Mouse (Mus musculus) kidney, embryonic 15.5 days (tissue): ENCODE measurements around the gene Fitm1. TPM values are rescaled to one million over a fixed set of nuclear protein-coding genes. Genes with fewer than 3 reads are reported as not detected.

Source experiments
- ATAC-seq: fragments of 200-750 bp; cut with Nextera tagmentation; replicated peaks from 2 replicates; pipeline ENCODE4 v1.8.0; 2017; ENCODE audit warnings: moderate TSS enrichment; ENCODE audit not compliant: low FRiP score
- H3K27ac ChIP-seq: fragments of 300-500 bp; sonication (generic); 2 replicates; pipeline ENCODE4 v1.5.1; 2015; ENCODE audit warnings: mild to moderate bottlenecking, inconsistent platforms
- H3K27me3 ChIP-seq: fragments of 300-500 bp; sonication (generic); 2 replicates; pipeline ENCODE4 v1.6.1; 2015; ENCODE audit warnings: inconsistent platforms
- H3K36me3 ChIP-seq: fragments of 300-500 bp; sonication (generic); 2 replicates; pipeline ENCODE4 v1.6.1; 2015; ENCODE audit warnings: inconsistent platforms
- H3K4me1 ChIP-seq: fragments of 300-500 bp; sonication (generic); 2 replicates; pipeline ENCODE4 v1.6.1; 2015; ENCODE audit warnings: inconsistent platforms
- H3K4me2 ChIP-seq: fragments of 300-500 bp; sonication (generic); 2 replicates; pipeline ENCODE4 v1.6.1; 2015; ENCODE audit warnings: moderate library complexity, mild to moderate bottlenecking, inconsistent platforms
- H3K4me3 ChIP-seq: fragments of 300-500 bp; sonication (generic); replicated peaks from 2 replicates; pipeline ENCODE4 v1.5.1; 2015; ENCODE audit warnings: mild to moderate bottlenecking, inconsistent platforms
- H3K9ac ChIP-seq: fragments of 300-500 bp; sonication (generic); 2 replicates; pipeline ENCODE4 v1.6.1; 2015; ENCODE audit warnings: mild to moderate bottlenecking, inconsistent platforms
- H3K9me3 ChIP-seq: fragments of 300-500 bp; sonication (generic); replicated peaks from 2 replicates; pipeline ENCODE4 v1.6.1; 2016; ENCODE audit warnings: inconsistent platforms
- WGBS: fragments of 180-500 bp; shearing (Covaris S2); methylation state at CpG from one replicate; pipeline ENCODE4 v1.1.7; 2015; ENCODE audit warnings: mixed read lengths; 5-methylcytosine and 5-hydroxymethylcytosine counted together
- polyA plus RNA-seq: library from polyadenylated mRNA; unstranded; fragments of >200 nt; fragmentation: Nextera tagmentation; extraction: Ambion mirVana; gene quantifications from 2 replicates; pipeline ENCODE4 v1.2.1, GENCODE M21; 2015

Fitm1 gene
- polyA plus RNA-seq, 1 experiment from 2014 or later = 4.2 TPM

DNA sequence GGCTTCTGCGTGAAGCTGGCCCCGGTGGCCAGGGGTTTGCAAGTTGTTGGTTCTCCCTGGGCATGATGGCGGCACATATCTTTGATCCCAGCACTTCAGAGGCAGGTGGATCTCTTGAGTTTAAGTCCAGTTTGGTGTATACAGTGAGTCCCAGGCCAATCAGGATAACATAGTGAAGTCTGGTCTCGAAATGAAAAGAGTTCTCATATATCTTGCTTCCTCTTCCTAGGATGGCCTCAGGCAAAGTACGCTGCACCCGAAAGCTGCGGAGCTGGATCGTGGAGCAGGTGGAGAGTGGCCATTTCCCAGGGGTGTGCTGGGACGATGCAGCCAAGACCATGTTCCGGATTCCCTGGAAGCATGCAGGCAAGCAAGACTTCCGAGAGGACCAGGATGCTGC lies 29.4 kb downstream of the Fitm1 start:
- peak overlapping the region; percentile 69 for H3K4me2 ChIP-seq
- H3K4me1 ChIP-seq = peaks cover 21% of the 10 kb centered on the region
- ATAC-seq = no peak
- peak overlapping the region; percentile 92; the same call in 1 of the 2 replicates for H3K27ac ChIP-seq
- no peaks in the 10 kb centered on the region for H3K27me3 ChIP-seq
- 86% methylated on average over 11 of the region's 11 CpGs for WGBS
- H3K9me3 ChIP-seq = no peaks in the 10 kb centered on the region
- H3K4me3 ChIP-seq = peak overlapping the region; percentile 49
- peaks cover 81% of the 10 kb centered on the region for H3K36me3 ChIP-seq
- H3K9ac ChIP-seq = no peak overlapping the region

DNA sequence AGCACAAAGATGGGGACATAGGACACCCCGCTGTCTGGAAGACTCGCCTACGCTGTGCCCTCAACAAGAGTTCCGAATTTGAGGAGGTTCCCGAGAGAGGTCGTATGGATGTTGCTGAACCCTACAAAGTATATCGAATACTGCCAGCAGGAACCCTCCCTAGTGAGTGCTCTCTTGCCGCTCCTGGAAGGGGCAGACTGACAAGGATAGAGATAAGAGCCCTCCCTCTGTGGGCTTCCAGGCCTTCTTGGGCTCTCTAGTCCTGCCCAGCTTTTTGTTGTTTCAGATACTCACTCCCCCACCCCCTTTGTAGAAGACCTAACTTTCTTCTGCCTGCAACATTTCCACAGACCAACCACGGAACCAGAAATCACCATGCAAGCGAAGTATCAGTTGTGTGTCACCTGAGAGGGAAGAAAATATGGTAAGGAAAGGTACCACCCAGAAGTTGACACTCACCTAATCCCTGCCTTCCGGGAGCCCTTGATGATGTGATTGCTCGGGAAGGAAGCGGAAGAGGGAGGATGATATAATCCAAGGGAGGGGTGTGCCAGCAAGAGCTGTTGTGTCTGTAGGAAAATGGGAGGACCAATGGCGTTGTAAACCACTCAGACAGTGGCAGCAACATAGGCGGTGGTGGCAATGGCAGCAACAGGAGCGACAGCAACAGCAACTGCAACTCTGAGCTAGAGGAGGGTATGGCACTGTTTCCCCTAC lies 30.5 kb downstream of the Fitm1 start:
- Histone ChIP-seq H3K4me3 (no peak overlapping the region), H3K27ac (no peak overlapping the region), H3K27me3 (no peaks in the 10 kb centered on the region), H3K4me2 (no peak overlapping the region), H3K9ac (no peak overlapping the region), H3K36me3 (peaks cover 78% of the 10 kb centered on the region), H3K9me3 (no peaks in the 10 kb centered on the region), H3K4me1 (peaks cover 21% of the 10 kb centered on the region)
- ATAC-seq = no peak
- WGBS = 91% methylated on average over 16 of the region's 16 CpGs

DNA sequence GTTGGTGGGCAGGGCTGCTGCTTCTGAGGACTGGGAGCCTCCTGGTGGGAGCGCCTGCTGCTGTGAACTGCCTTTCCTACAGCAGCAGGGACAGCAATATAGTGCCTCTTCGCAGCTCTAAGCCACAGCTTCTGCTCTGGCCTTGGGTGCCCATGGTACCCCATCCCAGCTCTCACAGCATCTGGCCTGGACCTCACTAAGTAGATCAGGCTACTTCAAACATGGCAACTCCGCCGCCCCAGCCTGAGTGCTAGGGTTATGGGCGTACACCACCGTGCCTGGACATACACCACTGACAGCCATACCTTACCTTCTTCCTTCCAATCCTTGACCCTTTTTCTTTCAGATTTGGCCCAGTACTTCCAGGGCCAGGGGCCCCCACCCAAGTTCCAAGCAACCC lies 32.9 kb downstream of the Fitm1 start:
- Histone ChIP-seq H3K4me2 (no peak overlapping the region), H3K9me3 (no peaks in the 10 kb centered on the region), H3K4me3 (no peak overlapping the region), H3K4me1 (peaks cover 16% of the 10 kb centered on the region), H3K9ac (no peak overlapping the region), H3K27ac (no peak overlapping the region), H3K27me3 (no peaks in the 10 kb centered on the region), H3K36me3 (peaks cover 54% of the 10 kb centered on the region)
- no peak for ATAC-seq
- 96% methylated on average over 6 of the region's 6 CpGs for WGBS

DNA sequence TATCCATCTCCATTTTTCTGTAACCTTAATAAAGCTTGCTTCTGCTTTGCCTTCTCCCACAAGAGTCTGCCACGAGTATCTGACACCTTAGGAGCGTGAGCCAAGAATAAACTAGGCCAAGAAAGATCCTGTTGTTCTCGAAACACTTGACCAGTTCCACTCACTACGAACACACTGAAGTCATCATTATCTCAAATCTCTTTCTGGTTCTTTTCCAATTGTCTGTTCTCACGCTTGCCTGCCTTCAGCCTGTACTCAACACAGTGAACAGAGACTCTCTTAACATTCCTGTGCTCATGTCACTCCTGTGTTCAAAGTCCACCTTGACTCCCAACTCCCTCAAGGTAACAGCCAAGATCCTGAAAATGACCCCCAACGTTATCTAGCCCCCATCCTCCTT lies 37.9 kb downstream of the Fitm1 start:
- Histone ChIP-seq H3K4me2 (no peak overlapping the region), H3K4me1 (peaks cover 6% of the 10 kb centered on the region; the same call in 1 of the 2 replicates), H3K27ac (no peak overlapping the region), H3K9ac (no peak overlapping the region), H3K27me3 (no peaks in the 10 kb centered on the region), H3K36me3 (peaks cover 22% of the 10 kb centered on the region), H3K9me3 (no peaks in the 10 kb centered on the region), H3K4me3 (no peak overlapping the region)
- ATAC-seq = no peak
- 59% methylated on average over 6 of the region's 6 CpGs for WGBS

DNA sequence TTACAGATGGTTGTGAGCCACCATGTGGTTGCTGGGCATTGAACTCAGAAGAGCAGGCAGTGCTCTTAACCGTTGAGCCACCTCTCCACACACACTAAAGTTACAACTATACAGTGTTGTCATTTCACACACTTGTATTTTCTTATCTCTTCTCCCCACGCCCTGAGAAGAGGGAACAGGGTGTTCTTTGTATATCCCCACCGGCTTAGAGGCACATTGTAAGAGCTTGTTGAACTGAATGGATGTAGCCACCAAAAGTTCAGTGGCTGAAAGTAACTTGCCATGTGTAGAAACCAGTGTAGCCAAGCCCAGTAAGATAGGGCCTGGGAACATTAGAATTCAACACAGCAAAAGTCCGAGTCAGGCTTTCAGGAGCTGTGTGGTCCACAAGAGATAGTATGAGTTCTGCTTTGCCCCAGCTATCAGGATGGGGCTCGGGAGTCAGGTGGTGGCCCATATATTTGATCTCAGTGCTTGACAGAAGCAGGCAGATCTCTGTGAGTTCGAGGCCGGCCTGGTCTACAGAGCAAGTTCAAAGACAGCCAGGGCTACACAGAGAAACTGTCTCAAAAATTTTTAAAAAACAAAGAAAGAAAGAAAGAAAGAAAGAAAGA lies 39.3 kb downstream of the Fitm1 start:
- no peak for ATAC-seq
- H3K4me2 ChIP-seq = no peak overlapping the region

DNA sequence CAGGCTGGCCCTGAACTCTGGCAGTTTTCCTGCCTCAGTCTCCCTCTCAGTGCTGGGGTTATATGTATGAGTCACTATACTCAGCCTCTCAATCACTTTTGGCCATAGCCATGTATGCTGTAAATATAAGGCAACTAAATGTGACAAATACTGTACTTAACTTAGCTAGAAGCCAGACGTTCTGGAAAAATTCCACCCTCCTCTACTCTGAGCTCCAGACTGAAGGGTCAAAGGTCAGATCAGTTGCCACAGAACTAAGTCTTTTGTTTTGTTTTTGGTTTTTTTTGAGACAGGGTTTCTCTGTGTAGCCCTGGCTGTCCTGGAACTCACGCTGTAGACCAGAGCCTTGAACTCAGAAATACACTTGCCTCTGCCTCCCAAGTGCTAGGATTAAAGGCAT lies 40.5 kb downstream of the Fitm1 start:
- ATAC-seq = no peak
- H3K9me3 ChIP-seq = no peaks in the 10 kb centered on the region

More for the DNA sequence above, 39.3 kb downstream of the Fitm1 start:
- H3K9me3 ChIP-seq = no peaks in the 10 kb centered on the region
- no peak overlapping the region for H3K4me3 ChIP-seq
- no peak overlapping the region for H3K9ac ChIP-seq
- H3K4me1 ChIP-seq = peaks cover 12% of the 10 kb centered on the region
- no peaks in the 10 kb centered on the region for H3K27me3 ChIP-seq
- H3K36me3 ChIP-seq = peaks cover 9% of the 10 kb centered on the region
- H3K27ac ChIP-seq = no peak overlapping the region
- 83% methylated on average over 7 of the region's 7 CpGs for WGBS

DNA sequence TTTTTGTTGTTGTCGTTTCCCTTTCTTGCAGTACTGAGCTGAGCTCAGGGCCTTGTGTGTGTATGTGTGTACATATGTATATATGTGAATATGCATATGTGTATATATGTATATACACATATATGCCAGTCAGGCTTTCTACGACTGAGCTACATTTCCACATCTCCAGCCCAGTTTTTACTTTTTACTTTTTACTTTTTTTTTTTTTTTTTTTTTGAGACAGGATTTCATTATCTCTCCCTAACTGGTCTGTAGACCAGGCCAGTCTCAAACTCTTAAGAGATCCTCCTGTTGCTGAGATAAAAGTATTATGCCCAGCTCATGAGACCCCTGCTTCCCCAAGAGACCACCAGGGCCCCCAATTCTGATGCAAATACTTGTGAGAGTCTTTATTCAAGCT lies 41.4 kb downstream of the Fitm1 start:
- Histone ChIP-seq H3K4me1 (peaks cover 12% of the 10 kb centered on the region), H3K27ac (0 out of 2 replicates have a peak overlapping the region, but pooled peaks have one; percentile 41), H3K4me3 (no peak overlapping the region), H3K9ac (no peak overlapping the region), H3K27me3 (no peaks in the 10 kb centered on the region), H3K36me3 (no peaks in the 10 kb centered on the region), H3K4me2 (no peak overlapping the region), H3K9me3 (no peaks in the 10 kb centered on the region)
- ATAC-seq = no peak
- 75% methylated on average over 2 of the region's 2 CpGs for WGBS

More for the DNA sequence above, 40.5 kb downstream of the Fitm1 start:
- Histone ChIP-seq H3K36me3 (0 out of 2 replicates have a peak, but pooled peaks cover under 1% of the 10 kb centered on the region), H3K27ac (no peak overlapping the region), H3K4me1 (peaks cover 12% of the 10 kb centered on the region), H3K27me3 (no peaks in the 10 kb centered on the region), H3K4me2 (no peak overlapping the region), H3K4me3 (no peak overlapping the region), H3K9ac (no peak overlapping the region)
- WGBS = 44% methylated on average over 2 of the region's 2 CpGs

DNA sequence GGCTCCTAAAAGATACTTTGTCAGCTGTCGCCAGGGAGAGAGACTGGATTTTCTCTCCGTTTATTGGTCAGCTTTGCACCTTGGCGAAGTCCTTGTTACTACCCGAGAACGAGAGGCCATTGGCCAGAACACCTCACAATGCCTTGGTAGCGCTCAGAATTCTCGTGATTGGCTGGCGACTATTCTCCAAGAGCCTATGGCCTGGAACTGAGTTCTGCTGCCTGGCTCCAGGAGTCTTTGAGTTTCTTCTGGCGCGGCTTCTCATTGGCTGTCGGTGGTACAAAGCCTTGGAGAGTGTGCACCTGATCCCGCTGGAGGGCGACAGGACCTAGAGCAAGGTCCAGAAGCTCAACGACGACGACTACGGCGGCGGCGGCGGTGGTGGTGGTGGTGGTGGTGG lies 42.4 kb downstream of the Fitm1 start, which contains the start of gene Rec8:
Gene Rec8, plus strand, starts transcription at position 216 of the 400 bp plus-strand sequence.
- H3K4me2 ChIP-seq = peak within 1 kb of the TSS; percentile 61
- no peaks in the 10 kb centered on the region for H3K9me3 ChIP-seq
- peak; percentile 88 for ATAC-seq
- H3K27me3 ChIP-seq = no peaks in the 10 kb centered on the region
- H3K4me3 ChIP-seq = peak within 1 kb of the TSS; percentile 43
- H3K9ac ChIP-seq = peak within 1 kb of the TSS; percentile 24; the same call in 1 of the 2 replicates
- H3K4me1 ChIP-seq = peaks cover 12% of the 10 kb centered on the region
- peaks cover 6% of the 10 kb centered on the region; the same call in 1 of the 2 replicates for H3K36me3 ChIP-seq
- 22% methylated on average over 21 of the region's 21 CpGs for WGBS
- peak within 1 kb of the TSS; percentile 45; the same call in 1 of the 2 replicates for H3K27ac ChIP-seq

DNA sequence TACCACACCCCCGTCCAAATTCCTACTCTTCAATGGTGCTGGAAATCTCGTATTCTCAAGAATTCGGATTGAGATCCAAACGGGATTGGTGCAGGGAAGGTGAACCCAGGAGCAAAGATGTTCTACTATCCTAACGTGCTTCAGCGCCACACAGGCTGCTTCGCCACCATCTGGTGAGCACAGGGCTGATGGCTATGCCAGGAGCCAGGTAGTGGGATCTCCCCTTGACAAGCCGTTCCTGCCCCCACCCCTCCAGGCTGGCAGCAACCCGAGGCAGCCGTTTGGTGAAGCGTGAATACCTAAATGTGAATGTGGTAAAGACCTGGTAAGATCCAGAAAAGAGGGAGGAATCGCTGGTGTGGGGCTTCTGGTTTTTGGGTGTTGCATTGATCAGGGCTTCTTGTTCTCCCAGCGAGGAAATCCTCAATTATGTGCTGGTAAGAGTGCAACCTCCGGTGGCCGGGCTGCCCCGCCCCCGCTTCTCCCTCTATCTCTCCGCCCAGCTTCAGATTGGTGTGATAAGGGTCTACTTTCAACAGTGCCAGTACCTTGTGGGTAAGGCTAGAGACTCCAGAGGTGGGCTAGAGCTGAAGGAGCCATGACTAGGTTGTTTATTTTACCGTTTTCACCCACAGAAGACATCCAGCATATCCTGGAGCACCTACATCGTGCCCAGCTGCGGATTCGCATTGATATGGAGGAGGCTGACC lies 43.2 kb downstream of the Fitm1 start:
- WGBS = 41% methylated on average over 22 of the region's 22 CpGs
- H3K4me3 ChIP-seq = peak overlapping the region; percentile 43
- peak; percentile 49; the same call in 1 of the 2 replicates for ATAC-seq
- no peaks in the 10 kb centered on the region for H3K27me3 ChIP-seq
- no peaks in the 10 kb centered on the region for H3K9me3 ChIP-seq
- peaks cover 14% of the 10 kb centered on the region; the same call in 1 of the 2 replicates for H3K36me3 ChIP-seq
- peaks cover 12% of the 10 kb centered on the region for H3K4me1 ChIP-seq
- H3K4me2 ChIP-seq = peak overlapping the region; percentile 61
- H3K27ac ChIP-seq = peak overlapping the region; percentile 45; the same call in 1 of the 2 replicates
- peak overlapping the region; percentile 24; the same call in 1 of the 2 replicates for H3K9ac ChIP-seq
